Mouse (Mus musculus) kidney, adult 2 months (tissue): ENCODE measurements around the gene Dera.

Source experiments
- CTCF ChIP-seq: fragments of 200-500 bp; conservative IDR thresholded peaks from 2 replicates; pipeline ENCODE4 v1.5.1; 2011; ENCODE audit warnings: low read depth, mild to moderate bottlenecking, control low read depth, low read length, moderate library complexity, mixed read lengths; ENCODE audit not compliant: insufficient read depth, insufficient read length
- POLR2A ChIP-seq: fragments of 200-500 bp; IDR thresholded peaks from one replicate; pipeline ENCODE4 v1.6.1; 2011; ENCODE audit warnings: low read depth, low read length, control low read depth

GRCm38 (mm10) chr6:137897671-137898070 is 143.3 kb downstream of the Dera start:
- no peak for TF ChIP-seq CTCF
- TF ChIP-seq POLR2A, result no peak
